Mouse (Mus musculus) neural tube, embryonic 12.5 days (tissue): ENCODE measurements around the gene Ppp1r8. TPM values are rescaled to one million over a fixed set of nuclear protein-coding genes. Genes with fewer than 3 reads are reported as not detected.

ENCODE experiments used
- ATAC-seq: fragments of 200-750 bp; cut with Nextera tagmentation; 2 replicates; pipeline ENCODE4 v1.8.0; 2017; ENCODE audit warnings: low read depth, mild to moderate bottlenecking, moderate TSS enrichment, moderate library complexity; ENCODE audit not compliant: low FRiP score
- H3K27ac ChIP-seq: fragments of 300-500 bp; sonication (generic); 2 replicates; pipeline ENCODE4 v1.5.1; 2016
- H3K27me3 ChIP-seq: fragments of 300-500 bp; sonication (generic); replicated peaks from 2 replicates; pipeline ENCODE4 v1.6.1; 2016; ENCODE audit warnings: mild to moderate bottlenecking
- H3K36me3 ChIP-seq: fragments of 300-500 bp; sonication (generic); 2 replicates; pipeline ENCODE4 v1.6.1; 2016; ENCODE audit warnings: mild to moderate bottlenecking
- H3K4me1 ChIP-seq: fragments of 300-500 bp; sonication (generic); 2 replicates; pipeline ENCODE4 v1.6.1; 2016
- H3K4me2 ChIP-seq: fragments of 300-500 bp; sonication (generic); replicated peaks from 2 replicates; pipeline ENCODE4 v1.6.1; 2016; ENCODE audit warnings: mild to moderate bottlenecking
- H3K4me3 ChIP-seq: fragments of 300-500 bp; sonication (generic); 2 replicates; pipeline ENCODE4 v1.5.1; 2016
- H3K9ac ChIP-seq: fragments of 300-500 bp; sonication (generic); 2 replicates; pipeline ENCODE4 v1.6.1; 2016; ENCODE audit warnings: mild to moderate bottlenecking
- H3K9me3 ChIP-seq: fragments of 300-500 bp; sonication (generic); 2 replicates; pipeline ENCODE4 v1.6.1; 2016; ENCODE audit warnings: mild to moderate bottlenecking
- WGBS: fragments of 180-500 bp; shearing (Covaris S2); methylation state at CpG from one replicate; pipeline ENCODE4 v1.1.7; 2016; 5-methylcytosine and 5-hydroxymethylcytosine counted together
- polyA plus RNA-seq: library from polyadenylated mRNA; unstranded; fragments of >200 nt; fragmentation: Nextera tagmentation; extraction: Ambion mirVana; gene quantifications from 2 replicates; pipeline ENCODE4 v1.2.1, GENCODE M21; 2016

Gene Ppp1r8
- polyA plus RNA-seq, 1 experiment from 2014 or later: 53.3 TPM

DNA sequence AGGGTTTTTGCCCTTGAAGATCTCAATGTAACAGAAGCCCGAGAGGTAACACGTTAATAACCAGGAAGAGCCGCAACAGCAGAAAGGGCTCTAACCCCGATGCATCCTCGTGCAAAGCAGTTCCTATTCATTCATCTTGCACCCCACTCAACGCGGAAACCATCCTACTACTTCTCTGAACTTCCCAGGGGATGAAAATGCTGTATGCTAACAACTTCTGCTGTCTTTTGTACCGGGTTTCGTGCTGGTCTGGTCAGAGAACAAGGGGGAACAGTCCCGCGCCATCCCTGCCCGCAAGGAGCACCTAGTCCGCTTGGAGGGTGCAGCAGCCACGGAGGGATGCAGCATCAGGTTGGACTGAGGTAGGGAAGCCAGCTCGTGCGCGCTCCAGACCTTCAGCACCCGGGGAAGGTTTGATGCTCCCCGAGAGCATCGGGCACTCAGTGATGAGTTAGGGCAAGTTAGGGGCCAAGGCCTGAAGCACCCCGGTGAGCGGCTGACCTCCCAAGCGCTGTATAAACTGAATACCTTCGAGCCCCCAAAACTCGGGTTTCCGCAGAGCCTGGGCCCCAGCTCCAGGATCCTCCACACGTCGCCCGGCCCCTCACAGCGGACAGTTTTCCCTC, 575 bp downstream of the Ppp1r8 start:
- peak overlapping the region; percentile 61 for H3K4me2 ChIP-seq
- H3K36me3 ChIP-seq: peaks cover 32% of the 10 kb centered on the region
- peaks cover 6% of the 10 kb centered on the region for H3K4me1 ChIP-seq
- H3K4me3 ChIP-seq: peak overlapping the region; percentile 81
- H3K9me3 ChIP-seq: no peaks in the 10 kb centered on the region
- ATAC-seq: 0 out of 2 replicates have a peak, but pooled peaks have one; percentile 23
- no peaks in the 10 kb centered on the region for H3K27me3 ChIP-seq
- under 1% methylated on average over 30 of the region's 30 CpGs for WGBS
- no peak overlapping the region for H3K27ac ChIP-seq
- H3K9ac ChIP-seq: peak overlapping the region; percentile 85

DNA sequence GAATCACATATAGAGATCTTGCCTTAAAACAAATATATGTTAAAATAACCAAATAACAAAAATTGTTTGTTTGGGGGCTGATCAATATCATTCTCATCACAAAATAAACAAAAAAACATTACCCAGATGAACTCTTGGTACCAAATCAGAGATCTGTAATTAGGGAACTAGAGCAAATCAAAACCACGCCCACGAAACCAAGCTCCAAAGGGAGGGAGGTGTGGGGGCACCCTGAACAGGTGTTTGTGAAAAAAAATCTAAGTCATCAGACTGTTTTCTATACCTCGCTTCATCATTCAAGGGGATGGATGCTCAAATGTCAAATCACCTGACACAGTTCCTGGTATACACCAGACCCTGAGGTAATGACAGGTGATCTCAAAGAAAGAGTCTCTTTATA, 1.5 kb downstream of the Ppp1r8 start:
- H3K27ac ChIP-seq: no peak overlapping the region
- no peaks in the 10 kb centered on the region for H3K9me3 ChIP-seq
- no peaks in the 10 kb centered on the region for H3K27me3 ChIP-seq
- peak overlapping the region; percentile 61 for H3K4me2 ChIP-seq
- peaks cover 40% of the 10 kb centered on the region for H3K36me3 ChIP-seq
- no peak for ATAC-seq
- 85% methylated on average over 3 of the region's 3 CpGs for WGBS
- H3K9ac ChIP-seq: peak overlapping the region; percentile 85
- peaks cover 6% of the 10 kb centered on the region for H3K4me1 ChIP-seq
- H3K4me3 ChIP-seq: peak overlapping the region; percentile 81

DNA sequence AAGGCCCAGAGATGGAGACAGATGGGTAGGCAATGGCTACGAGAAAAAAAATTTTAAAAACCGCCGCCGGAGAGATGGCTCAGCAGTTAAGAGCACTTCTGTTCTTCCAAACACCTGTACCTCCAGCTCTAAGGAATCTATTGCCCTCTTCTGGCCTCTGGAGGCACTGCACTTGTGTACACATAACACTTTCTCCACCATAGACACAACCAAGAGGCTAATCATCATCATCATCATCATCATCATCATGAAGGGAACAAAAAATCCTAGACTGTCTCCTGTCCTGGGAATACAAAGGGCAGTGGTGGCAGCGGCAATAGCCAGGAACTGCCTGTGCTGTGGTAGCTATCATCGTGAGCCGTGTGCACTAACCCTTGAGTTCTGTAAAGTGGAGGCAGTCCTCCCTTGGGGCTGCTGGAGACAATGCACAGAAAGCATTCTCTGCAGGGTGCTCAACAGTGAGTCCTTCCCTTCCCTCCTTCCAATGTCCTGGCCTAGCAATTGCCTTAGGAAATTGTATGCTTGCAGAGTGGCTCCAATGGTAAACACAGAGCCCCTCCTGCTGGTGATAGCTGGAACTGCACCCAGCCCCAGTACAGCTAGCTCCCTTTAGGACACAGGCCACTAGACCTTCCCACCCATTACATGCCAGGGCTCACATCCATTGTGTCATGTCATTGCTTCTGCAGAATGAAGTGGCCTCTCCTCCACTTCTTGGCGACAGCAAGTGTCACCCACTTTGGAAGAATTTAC, 19.2 kb downstream of the Ppp1r8 start:
- no peak overlapping the region for H3K4me3 ChIP-seq
- H3K27ac ChIP-seq: no peak overlapping the region
- no peak overlapping the region for H3K9ac ChIP-seq
- 77% methylated on average over 8 of the region's 8 CpGs for WGBS
- peaks cover 43% of the 10 kb centered on the region for H3K36me3 ChIP-seq
- H3K4me2 ChIP-seq: no peak overlapping the region
- no peaks in the 10 kb centered on the region for H3K27me3 ChIP-seq
- H3K4me1 ChIP-seq: no peaks in the 10 kb centered on the region
- ATAC-seq: no peak
- peaks cover 18% of the 10 kb centered on the region for H3K9me3 ChIP-seq

DNA sequence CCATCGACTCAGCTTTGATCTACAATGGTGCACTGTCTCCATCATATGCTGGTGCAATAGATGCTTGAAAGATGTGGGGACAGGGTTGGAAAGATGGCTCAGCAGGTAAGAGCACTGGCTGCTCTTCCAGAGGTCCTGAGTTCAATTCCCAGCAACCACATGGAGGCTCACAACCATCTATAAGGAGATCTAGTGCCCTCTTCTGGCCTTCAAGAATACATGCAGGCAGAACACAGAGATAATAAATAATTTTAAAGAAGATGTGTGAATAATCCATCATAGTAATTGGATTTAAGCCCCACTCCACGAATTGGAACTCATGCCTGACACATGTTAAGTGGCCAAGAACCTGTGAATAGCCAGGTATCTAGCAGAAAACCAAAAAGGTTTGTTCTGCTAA, 24.5 kb downstream of the Ppp1r8 start:
- WGBS: 62% methylated on average over 2 of the region's 2 CpGs
- ATAC-seq: no peak
- Histone ChIP-seq H3K4me2 (no peak overlapping the region), H3K27me3 (no peaks in the 10 kb centered on the region), H3K4me1 (no peaks in the 10 kb centered on the region), H3K4me3 (no peak overlapping the region), H3K27ac (no peak overlapping the region), H3K36me3 (no peaks in the 10 kb centered on the region), H3K9ac (no peak overlapping the region), H3K9me3 (peaks cover 18% of the 10 kb centered on the region)

DNA sequence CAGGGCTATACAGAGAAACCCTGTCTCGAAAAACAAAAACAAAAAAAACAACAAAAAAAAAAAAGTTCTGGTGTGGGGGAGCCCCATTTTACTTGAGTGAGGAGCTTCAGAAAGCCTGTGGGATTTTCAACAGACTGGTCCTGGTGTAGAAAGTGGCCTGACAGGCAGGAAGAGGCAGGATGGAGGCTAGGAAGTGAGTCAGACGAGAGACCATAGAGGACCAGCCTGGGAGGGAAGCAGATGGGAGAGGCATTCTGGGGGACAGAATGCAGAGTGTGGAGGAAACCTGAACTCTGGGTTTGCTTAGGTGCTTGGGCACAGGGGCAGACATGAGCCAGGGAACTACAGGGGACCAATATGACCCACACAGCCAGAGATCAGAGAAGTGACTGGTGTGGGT, 26.1 kb downstream of the Ppp1r8 start:
- Histone ChIP-seq H3K4me3 (no peak overlapping the region), H3K9ac (no peak overlapping the region), H3K4me1 (no peaks in the 10 kb centered on the region), H3K27me3 (no peaks in the 10 kb centered on the region), H3K4me2 (no peak overlapping the region), H3K9me3 (peaks cover 18% of the 10 kb centered on the region), H3K36me3 (no peaks in the 10 kb centered on the region), H3K27ac (no peak overlapping the region)
- 63% methylated on average over 2 of the region's 2 CpGs for WGBS
- ATAC-seq: no peak

DNA sequence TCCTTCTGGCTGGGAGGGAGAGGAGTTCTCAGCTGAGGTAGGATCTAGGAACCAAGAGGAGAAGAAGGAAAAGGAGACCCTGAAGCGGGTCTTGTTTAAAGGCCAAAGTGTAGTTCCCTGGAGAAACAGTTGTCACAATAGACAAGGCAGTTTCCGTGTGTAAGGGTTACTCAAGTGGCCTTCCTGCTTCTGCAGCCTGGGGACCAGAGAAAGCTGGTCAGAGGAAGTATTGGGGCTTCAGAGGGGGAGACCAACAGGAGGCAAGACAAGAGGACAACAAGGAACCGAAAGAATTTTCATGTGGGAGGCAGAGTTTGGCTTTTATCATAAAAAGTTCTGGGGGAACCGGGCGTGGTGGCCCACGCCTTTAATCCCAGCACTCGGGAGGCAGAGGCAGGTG, 26.6 kb downstream of the Ppp1r8 start:
- WGBS: 86% methylated on average over 7 of the region's 7 CpGs
- Histone ChIP-seq H3K9me3 (peaks cover 18% of the 10 kb centered on the region), H3K9ac (no peak overlapping the region), H3K4me2 (no peak overlapping the region), H3K36me3 (no peaks in the 10 kb centered on the region), H3K4me3 (no peak overlapping the region), H3K27ac (no peak overlapping the region), H3K27me3 (no peaks in the 10 kb centered on the region), H3K4me1 (no peaks in the 10 kb centered on the region)
- ATAC-seq: no peak

DNA sequence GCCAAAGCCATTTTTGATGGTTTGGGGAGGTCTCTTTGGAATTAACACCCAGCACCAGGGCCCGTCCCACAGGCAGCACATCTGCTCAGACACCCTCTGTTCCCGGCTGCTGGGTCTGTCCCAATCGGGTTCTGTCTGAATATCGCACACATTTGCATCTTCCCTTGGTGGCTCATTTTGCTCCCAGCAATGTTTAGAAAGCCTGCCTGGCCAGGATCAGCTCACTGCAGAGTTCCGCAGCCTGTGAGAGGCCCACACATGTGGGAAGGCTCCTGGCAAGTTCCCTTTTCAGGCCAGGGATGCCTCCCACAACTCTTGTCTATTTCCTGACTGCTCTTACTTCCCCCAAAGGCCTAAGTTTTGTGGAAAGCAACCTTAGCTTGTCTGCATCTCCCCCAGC, 33.3 kb downstream of the Ppp1r8 start:
- no peak overlapping the region for H3K4me3 ChIP-seq
- H3K4me2 ChIP-seq: no peak overlapping the region
- no peaks in the 10 kb centered on the region for H3K36me3 ChIP-seq
- ATAC-seq: no peak
- H3K27me3 ChIP-seq: no peaks in the 10 kb centered on the region
- H3K9ac ChIP-seq: no peak overlapping the region
- WGBS: 88% methylated on average over 5 of the region's 5 CpGs
- no peaks in the 10 kb centered on the region for H3K4me1 ChIP-seq
- H3K27ac ChIP-seq: no peak overlapping the region
- no peaks in the 10 kb centered on the region for H3K9me3 ChIP-seq

DNA sequence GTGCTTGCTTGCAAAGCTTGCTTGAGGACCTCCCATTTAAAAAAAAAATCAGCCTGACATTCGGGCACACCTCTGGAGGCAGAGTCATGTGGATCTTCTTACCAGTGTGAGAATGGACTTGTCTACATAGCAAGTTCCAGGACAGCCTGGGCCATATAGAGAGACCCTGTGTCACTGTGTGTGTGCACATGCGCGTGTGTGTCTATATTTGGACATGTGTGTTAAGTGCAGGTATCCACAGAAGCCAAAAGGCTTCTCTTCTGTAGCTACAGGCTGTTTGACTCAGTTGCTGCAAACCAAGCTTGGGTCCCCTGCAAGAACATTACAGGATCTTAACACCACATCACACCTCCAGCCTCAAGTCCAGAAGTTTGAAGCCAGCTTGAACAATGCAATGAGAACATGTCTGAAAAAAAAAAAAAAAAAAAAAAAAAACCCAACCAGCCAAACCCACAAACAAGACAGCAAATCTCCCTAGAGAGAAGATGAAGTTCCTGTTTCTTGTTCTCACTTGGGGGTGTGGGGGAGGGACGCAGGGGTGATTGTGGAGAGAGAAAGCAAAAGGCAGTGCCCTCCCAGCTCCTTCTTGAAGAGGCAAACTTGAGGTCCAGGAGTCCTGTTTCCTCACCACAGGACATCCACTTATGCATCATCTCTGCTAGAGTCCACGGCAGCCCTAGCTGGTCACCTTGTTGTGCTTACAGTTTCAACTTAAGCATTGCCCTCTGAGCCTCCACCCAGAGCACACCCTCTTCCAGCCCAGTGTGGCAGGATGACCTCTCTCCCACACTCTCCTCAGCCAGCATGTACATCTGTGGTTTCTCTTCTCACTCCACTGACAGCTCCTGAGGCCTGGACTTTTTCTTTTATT, 35.0 kb downstream of the Ppp1r8 start:
- Histone ChIP-seq H3K27me3 (no peaks in the 10 kb centered on the region), H3K36me3 (no peaks in the 10 kb centered on the region), H3K9ac (no peak overlapping the region), H3K4me1 (no peaks in the 10 kb centered on the region), H3K27ac (no peak overlapping the region), H3K9me3 (no peaks in the 10 kb centered on the region), H3K4me2 (no peak overlapping the region), H3K4me3 (no peak overlapping the region)
- no peak for ATAC-seq
- WGBS: 86% methylated on average over 5 of the region's 5 CpGs

DNA sequence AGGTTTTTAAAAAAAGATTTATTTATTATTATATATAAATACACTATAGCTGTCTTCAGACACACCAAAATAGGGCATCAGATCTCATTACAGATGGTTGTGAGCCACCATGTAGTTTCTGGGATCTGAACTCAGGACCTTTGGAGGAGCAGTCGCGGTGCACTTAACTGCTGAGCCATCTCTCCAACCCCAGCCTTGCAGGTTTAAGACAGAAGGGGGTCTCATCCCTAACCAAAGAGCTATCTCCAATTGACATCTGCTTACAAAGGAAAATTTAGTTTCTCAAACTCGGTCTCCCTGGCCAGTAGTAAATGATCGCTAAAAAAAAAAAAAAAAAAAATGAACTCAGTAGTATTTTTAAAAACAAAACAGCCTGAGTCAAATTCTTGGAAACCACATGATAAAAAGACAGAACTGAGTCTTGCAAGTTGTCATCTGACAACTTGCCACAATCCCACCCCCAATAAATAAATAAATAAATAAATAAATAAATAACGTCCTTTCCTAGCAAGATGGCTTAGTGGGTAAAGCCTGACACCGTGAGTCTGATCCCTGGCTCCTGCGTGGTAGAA, 36.3 kb downstream of the Ppp1r8 start:
- WGBS: 88% methylated on average over 7 of the region's 7 CpGs
- ATAC-seq: no peak
- H3K36me3 ChIP-seq: no peaks in the 10 kb centered on the region
- no peaks in the 10 kb centered on the region for H3K4me1 ChIP-seq
- H3K4me2 ChIP-seq: no peak overlapping the region
- no peak overlapping the region for H3K4me3 ChIP-seq
- H3K27ac ChIP-seq: no peak overlapping the region
- H3K9ac ChIP-seq: no peak overlapping the region
- no peaks in the 10 kb centered on the region for H3K27me3 ChIP-seq
- no peaks in the 10 kb centered on the region for H3K9me3 ChIP-seq

DNA sequence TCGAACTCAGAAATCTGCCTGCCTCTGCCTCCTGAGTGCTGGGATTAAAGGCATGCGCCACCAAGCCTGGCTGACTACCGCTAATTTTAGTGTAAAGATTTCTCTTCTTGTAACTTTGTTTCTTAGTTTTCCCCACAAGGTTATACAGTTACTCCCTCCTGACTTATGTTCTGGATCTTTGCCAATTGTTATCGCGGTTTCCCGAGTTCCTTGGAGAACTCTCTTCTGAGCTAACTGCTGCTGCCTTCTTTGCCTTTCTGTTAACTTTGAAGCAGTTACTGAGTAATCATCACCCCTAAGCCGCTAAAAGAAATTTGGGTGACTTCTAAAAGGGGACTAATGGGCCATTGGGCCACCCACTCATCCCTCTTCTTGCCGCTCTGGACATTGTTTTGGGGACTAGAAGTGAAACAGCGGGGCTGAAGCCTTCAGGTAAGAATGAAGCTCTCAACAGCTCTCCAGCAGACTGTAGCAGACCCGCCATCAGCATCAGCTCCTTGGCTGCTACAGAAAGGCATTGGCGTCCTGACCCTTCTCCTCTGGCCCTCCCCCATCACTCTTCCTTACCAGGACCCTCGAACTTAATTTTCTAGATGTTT, 37.3 kb downstream of the Ppp1r8 start:
- Histone ChIP-seq H3K4me1 (no peaks in the 10 kb centered on the region), H3K9ac (no peak overlapping the region), H3K4me2 (no peak overlapping the region), H3K36me3 (no peaks in the 10 kb centered on the region), H3K4me3 (no peak overlapping the region), H3K27ac (no peak overlapping the region), H3K9me3 (no peaks in the 10 kb centered on the region), H3K27me3 (no peaks in the 10 kb centered on the region)
- WGBS: 87% methylated on average over 12 of the region's 12 CpGs
- no peak for ATAC-seq

DNA sequence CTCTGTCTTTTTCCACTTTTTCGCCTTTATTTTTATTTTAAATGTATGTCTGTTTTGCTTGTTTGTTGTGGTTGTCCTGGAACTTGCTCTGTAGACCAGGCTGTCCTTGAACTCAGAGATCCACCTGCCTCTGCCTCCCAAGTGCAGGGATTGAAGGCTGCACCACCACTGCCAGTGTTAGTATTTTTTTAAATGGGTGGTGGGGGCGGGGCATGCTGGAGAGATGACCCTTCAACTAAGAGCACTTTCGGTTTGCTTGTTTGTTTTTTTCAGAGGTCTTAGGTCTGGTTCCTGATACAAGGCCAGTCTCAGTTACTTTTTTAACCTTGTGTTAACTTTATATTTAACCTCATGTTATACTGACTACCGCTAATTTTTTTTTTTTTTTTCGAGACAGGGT, 37.8 kb downstream of the Ppp1r8 start:
- H3K4me3 ChIP-seq: no peak overlapping the region
- no peaks in the 10 kb centered on the region for H3K36me3 ChIP-seq
- no peak overlapping the region for H3K9ac ChIP-seq
- H3K9me3 ChIP-seq: no peaks in the 10 kb centered on the region
- 86% methylated on average over 5 of the region's 5 CpGs for WGBS
- H3K27me3 ChIP-seq: no peaks in the 10 kb centered on the region
- no peak overlapping the region for H3K27ac ChIP-seq
- no peak overlapping the region for H3K4me2 ChIP-seq
- ATAC-seq: no peak
- H3K4me1 ChIP-seq: no peaks in the 10 kb centered on the region

DNA sequence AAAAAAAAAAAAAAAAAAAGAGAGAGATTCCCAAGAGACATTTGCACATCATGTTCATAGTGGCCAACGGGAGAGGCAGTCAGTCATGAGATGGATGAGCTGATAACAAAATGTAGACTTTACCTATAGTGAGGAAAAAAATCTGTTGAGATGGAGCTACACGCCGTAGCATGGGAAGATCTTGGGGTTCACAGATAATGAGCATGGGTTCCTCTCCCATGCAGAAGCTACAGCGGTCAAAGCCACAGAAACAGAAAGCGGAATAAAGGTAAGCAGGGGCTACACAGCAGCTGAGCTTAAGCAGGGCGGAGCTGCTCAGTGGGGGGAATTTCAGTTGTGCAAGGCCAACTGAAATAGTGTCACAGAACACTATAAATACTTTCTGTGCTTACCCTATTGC, 38.6 kb downstream of the Ppp1r8 start:
- Histone ChIP-seq H3K9me3 (no peaks in the 10 kb centered on the region), H3K4me1 (no peaks in the 10 kb centered on the region), H3K4me2 (no peak overlapping the region), H3K4me3 (no peak overlapping the region), H3K27ac (no peak overlapping the region), H3K9ac (no peak overlapping the region), H3K27me3 (no peaks in the 10 kb centered on the region), H3K36me3 (no peaks in the 10 kb centered on the region)
- ATAC-seq: no peak
- WGBS: 90% methylated on average over 6 of the region's 6 CpGs
